Comparison of ENCODE assay signal across 8 mouse cellular contexts in genomic region chr4:109406486-109407175, GRCm38 (mm10). TPM values are rescaled to one million over a fixed set of nuclear protein-coding genes. Genes with fewer than 3 reads are reported as not detected.
DNase-seq lines count a peak whose midpoint lies in the region; ATAC-seq and TF ChIP-seq lines count a peak whose summit lies in the region.

Ttc39a (plus strand) TSS chr4:109406623.

- no peaks in the 10 kb centered on the region for H3K9me3 ChIP-seq in heart, embryonic 11.5 days (replicated peaks; ENCODE audit: control insufficient read depth, low read length)
- no peaks in the 10 kb centered on the region for H3K9me3 ChIP-seq in kidney, embryonic 15.5 days (replicated peaks)
- no peaks in the 10 kb centered on the region for H3K9me3 ChIP-seq in lung, embryonic 16.5 days (ENCODE audit: control insufficient read depth, low read length)

- under 1% methylated on average over 40 of the region's 56 CpGs for WGBS in heart, embryonic 11.5 days (ENCODE audit: insufficient replicate concordance)
- under 1% methylated on average over 56 of the region's 56 CpGs for WGBS in kidney, embryonic 15.5 days
- WGBS in lung, embryonic 16.5 days, result under 1% methylated on average over 31 of the region's 56 CpGs

- TF ChIP-seq CTCF in C2C12 (IDR thresholded peaks at IDR 0.05; ENCODE audit: control insufficient read depth, insufficient read depth, insufficient read length), result no peak

- H3K27ac ChIP-seq in heart, embryonic 11.5 days (ENCODE audit: low read depth, low read length), result peak within 1 kb of the TSS; percentile 84
- H3K27ac ChIP-seq in kidney, embryonic 15.5 days, result peak within 1 kb of the TSS; percentile 69
- H3K27ac ChIP-seq in lung, embryonic 16.5 days (ENCODE audit: low read length), result peak within 1 kb of the TSS; percentile 23

- H3K4me1 ChIP-seq in heart, embryonic 11.5 days (ENCODE audit: control insufficient read depth, insufficient read depth, low read length), result peaks cover 32% of the 10 kb centered on the region
- H3K4me1 ChIP-seq in kidney, embryonic 15.5 days, result peaks cover 30% of the 10 kb centered on the region
- H3K4me1 ChIP-seq in lung, embryonic 16.5 days (replicated peaks; ENCODE audit: control insufficient read depth, insufficient read depth, low read length), result peaks cover 16% of the 10 kb centered on the region

- peak; percentile 79 for DNase-seq in adrenal gland, adult 2 months
- peak; percentile 63 for DNase-seq in embryo, embryonic 9.5 days (ENCODE audit: extremely low spot score)
- peak; percentile 13 for DNase-seq in retina, adult 2 months (ENCODE audit: low read depth, low spot score)
- no peak for DNase-seq in frontal cortex, postnatal 10 days (ENCODE audit: low spot score in 2 of 2)

- H3K27me3 ChIP-seq in C2C12 (ENCODE audit: control insufficient read depth, insufficient read depth, insufficient read length), result no peaks in the 10 kb centered on the region
- H3K27me3 ChIP-seq in heart, embryonic 11.5 days (ENCODE audit: control insufficient read depth, insufficient read depth, low read length), result no peaks in the 10 kb centered on the region
- H3K27me3 ChIP-seq in kidney, embryonic 15.5 days, result 0 out of 2 replicates have a peak, but pooled peaks cover 3% of the 10 kb centered on the region
- H3K27me3 ChIP-seq in lung, embryonic 16.5 days (ENCODE audit: control insufficient read depth, insufficient read depth, low read depth, low read length), result no peaks in the 10 kb centered on the region

- H3K36me3 ChIP-seq in C2C12 (ENCODE audit: control insufficient read depth, insufficient read depth), result no peaks in the 10 kb centered on the region
- H3K36me3 ChIP-seq in heart, embryonic 11.5 days (ENCODE audit: control insufficient read depth, insufficient read depth, low read length), result no peaks in the 10 kb centered on the region; the same call in 1 of the 2 replicates
- no peaks in the 10 kb centered on the region for H3K36me3 ChIP-seq in kidney, embryonic 15.5 days
- H3K36me3 ChIP-seq in lung, embryonic 16.5 days (ENCODE audit: control insufficient read depth, insufficient read depth, low read length), result no peaks in the 10 kb centered on the region

- H3ac ChIP-seq in C2C12 (ENCODE audit: control insufficient read depth, insufficient read length, low read depth), result peak within 1 kb of the TSS; percentile 59

- H3K79me2 ChIP-seq in C2C12 (ENCODE audit: control insufficient read depth, insufficient read depth), result no peaks in the 10 kb centered on the region

- peak within 1 kb of the TSS; percentile 30 for H3K4me3 ChIP-seq in C2C12 (ENCODE audit: insufficient read depth, poor library complexity, severe bottlenecking)
- peak within 1 kb of the TSS; percentile 73 for H3K4me3 ChIP-seq in heart, embryonic 11.5 days (ENCODE audit: low read depth, low read length)
- peak within 1 kb of the TSS; percentile 74 for H3K4me3 ChIP-seq in kidney, embryonic 15.5 days (replicated peaks)
- H3K4me3 ChIP-seq in lung, embryonic 16.5 days (ENCODE audit: low read length), result peak within 1 kb of the TSS; percentile 68

- peak; percentile 59 for ATAC-seq in heart, embryonic 11.5 days (replicated peaks; ENCODE audit: insufficient number of reproducible peaks, low FRiP score, low TSS enrichment)
- peak; percentile 66 for ATAC-seq in kidney, embryonic 15.5 days (replicated peaks; ENCODE audit: low FRiP score)
- peak; percentile 63 for ATAC-seq in lung, embryonic 16.5 days (ENCODE audit: low read depth)

- peak within 1 kb of the TSS; percentile 84 for H3K9ac ChIP-seq in heart, embryonic 11.5 days (ENCODE audit: low read depth, low read length)
- peak within 1 kb of the TSS; percentile 61 for H3K9ac ChIP-seq in kidney, embryonic 15.5 days
- H3K9ac ChIP-seq in lung, embryonic 16.5 days (ENCODE audit: low read length), result peak within 1 kb of the TSS; percentile 71

- peak within 1 kb of the TSS; percentile 98 for H3K4me2 ChIP-seq in heart, embryonic 11.5 days
- H3K4me2 ChIP-seq in kidney, embryonic 15.5 days, result peak within 1 kb of the TSS; percentile 99
- H3K4me2 ChIP-seq in lung, embryonic 16.5 days (ENCODE audit: low read depth, low read length), result peak within 1 kb of the TSS; percentile 99

- H3K79me3 ChIP-seq in C2C12 (ENCODE audit: low read depth), result no peaks in the 10 kb centered on the region

TF ChIP-seq in C2C12, 6 proteins besides CTCF, POLR2A, EP300 and RAD21:
- no peak for TF ChIP-seq MYOG (IDR thresholded peaks at IDR 0.05; ENCODE audit: control insufficient read depth, extremely low read depth, insufficient read length)
- peak; percentile 29 for TF ChIP-seq CEBPB (IDR thresholded peaks at IDR 0.05; ENCODE audit: low read depth)

RNA-seq across cellular contexts. Expression of gene Ttc39a, which starts in this region (rescaled TPM):
- 0.42 TPM for polyA plus RNA-seq in C2C12 (2012; fragmentation: generic; extraction: Trizol)
- total RNA-seq in adrenal gland, adult 2 months (2021), result 1 to 10 TPM; 3.4 to 8.7 TPM
- 8.6 and 8.8 TPM in 2 replicates for polyA plus RNA-seq in adrenal gland, adult 2 months (2012; rRNA removed)
- 10.8 and 11.4 TPM in 2 replicates for polyA plus RNA-seq in heart, embryonic 11.5 days (2014; fragmentation: Nextera tagmentation; extraction: Ambion mirVana)
- 5.4 and 5.6 TPM in 2 replicates for polyA plus RNA-seq in kidney, embryonic 15.5 days (2015; fragmentation: Nextera tagmentation; extraction: Ambion mirVana)
- 7.3 and 7.8 TPM in 2 replicates for polyA plus RNA-seq in lung, embryonic 16.5 days (2015; fragmentation: Nextera tagmentation; extraction: Ambion mirVana)

Comparison
In these comparisons a context has a peak if more than half of its experiments do, and no peak if none do; other contexts are left out.
1. DNase-seq: peak in adrenal gland, adult 2 months (single experiment), embryo, embryonic 9.5 days (single experiment) and retina, adult 2 months (single experiment); none in frontal cortex, postnatal 10 days (0 of 2).
2. H3K27ac ChIP-seq: peak in every context shown above with its lines; median percentile 84 in heart, embryonic 11.5 days; 69 in kidney, embryonic 15.5 days; 23 in lung, embryonic 16.5 days.
3. Peak in every context shown above with its lines, with median percentiles within 50 percentile points of each other: H3K4me3 ChIP-seq, ATAC-seq, H3K4me2 ChIP-seq and H3K9ac ChIP-seq.